Mouse (Mus musculus): ENCODE measurements at regions not wholly inside any gene's neighbourhood (a gene's known extent, or its start where the extent isn't known, plus 50 kb on each side); places are given as distances from the start of the nearest gene placed in this dataset.

DNA sequence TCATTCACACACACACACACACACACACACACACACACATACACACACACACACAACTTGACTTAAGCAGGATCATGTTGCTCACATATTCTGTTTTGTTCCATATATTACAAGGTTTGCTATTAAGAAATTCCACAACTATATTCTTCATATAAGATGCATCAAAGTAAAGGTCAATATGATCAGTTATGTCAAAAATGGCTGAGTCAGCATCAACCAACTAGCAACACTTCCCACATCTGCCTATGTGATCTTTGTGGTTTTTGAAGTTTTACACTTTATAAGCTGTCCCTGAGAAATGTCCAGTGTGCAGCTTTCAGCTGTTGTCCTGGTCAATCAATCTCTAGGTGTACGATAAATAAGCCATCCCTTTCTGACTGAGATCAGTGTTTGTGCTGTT lies 1339.3 kb upstream of the Dsel start:
- DNase-seq, result no peak

DNA sequence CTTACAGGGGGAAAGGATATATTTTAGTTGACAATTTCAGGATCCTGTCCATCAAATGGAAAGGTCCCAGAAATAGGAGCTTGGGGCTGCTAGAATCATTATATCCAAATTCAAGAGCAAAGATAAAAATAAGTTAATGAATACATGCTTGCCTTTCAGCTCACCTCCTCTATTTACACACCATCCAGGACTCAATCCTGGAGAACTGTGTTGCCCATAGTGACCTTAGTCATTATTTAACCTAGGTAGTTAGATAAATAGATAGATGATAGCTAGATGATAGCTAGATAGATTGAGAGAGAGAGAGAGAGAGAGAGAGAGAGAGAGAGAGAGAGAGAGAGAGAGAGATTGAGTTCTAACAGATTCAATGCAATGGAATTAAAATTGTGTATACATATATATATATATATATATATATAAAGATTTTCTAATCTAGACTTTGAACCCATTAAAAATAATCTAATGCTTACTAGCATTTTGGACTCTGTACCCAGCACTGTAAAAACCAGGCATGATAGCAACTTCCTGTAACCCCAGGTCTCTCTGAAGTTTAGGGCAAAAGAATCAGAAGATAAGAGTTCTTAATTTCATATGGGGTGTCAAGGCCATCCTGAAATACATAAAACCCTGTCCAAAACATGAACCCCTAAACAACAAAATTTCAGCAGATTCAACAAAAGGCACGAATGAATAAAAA lies 1329.5 kb upstream of the Dsel start:
- no peak for DNase-seq

DNA sequence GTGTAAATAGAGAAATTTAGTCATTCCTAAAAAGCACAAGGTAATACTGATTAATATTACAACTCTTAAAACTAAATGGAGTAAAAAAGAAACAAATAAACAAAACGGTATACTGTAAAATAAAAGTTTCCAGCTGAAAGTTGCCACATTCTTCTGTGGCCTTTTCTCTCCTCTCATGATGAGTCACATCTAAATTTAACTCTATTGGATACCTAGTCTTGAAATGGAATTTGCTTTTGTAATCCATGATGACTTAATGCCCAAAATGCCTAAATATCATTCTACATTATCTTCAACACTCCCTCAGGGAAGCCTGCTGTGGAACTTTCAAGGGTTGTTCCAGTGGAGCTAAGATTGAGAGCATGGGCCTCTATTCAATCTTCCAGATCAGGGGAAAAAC lies 1298.5 kb upstream of the Dsel start:
- DNase-seq, result no peak

All from layer of hippocampus, adult 9-11 months (tissue).